Mouse (Mus musculus): ENCODE results near the gene Bcl11b.

Gene Bcl11b

DNA sequence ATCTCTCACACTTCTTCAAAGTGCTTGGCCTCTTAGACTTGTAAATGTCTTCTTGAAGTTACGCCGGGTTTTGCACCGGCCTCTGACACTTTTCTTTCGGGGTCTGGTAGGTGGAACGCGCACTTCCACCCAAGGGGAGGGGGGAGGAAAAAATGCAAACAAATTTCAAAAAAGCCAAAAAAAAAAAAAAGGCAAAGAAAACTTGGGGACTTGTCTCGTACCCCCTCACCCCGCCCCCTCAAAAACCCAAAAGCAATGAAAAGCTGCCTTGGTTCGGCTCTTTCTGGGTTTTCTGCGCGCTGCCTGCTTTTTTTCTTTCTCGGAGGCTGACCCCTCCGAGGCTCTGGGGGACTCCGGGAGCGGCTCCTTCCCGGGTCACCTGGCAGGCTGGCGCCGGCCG is at the start of gene Bcl11b:
TSS of gene Bcl11b (minus strand) at position 120 of the 400 bp plus-strand sequence.
- in situ Hi-C loops (cut with MboI, MseI), result loop anchor here in 1 of 2 experiments (10.0 kb wide), 1 partner anchor 219 kb away; no protein-coding TSS in a partner anchor

DNA sequence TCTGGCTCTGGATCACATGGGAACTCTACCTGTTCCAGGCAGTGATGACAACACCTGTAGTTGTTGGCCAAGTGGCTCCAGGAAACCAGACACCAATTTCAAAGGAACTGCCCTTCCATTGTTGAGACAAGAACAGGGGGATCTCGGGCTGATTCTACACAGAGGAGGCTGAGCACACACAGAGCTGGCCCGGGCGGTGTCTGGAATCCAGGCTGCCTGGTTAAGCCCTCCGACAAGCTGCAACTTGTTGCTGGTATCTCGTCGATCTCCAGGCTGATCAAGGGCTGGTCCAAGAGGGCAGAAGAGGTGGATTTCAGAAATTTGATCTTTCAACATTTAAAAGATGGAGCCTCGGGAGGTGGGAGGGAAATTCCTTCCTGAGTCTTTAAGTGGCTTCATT is 47.6 kb upstream of the Bcl11b start:
- in situ Hi-C loops (cut with MboI, MseI), result no loop called here

DNA sequence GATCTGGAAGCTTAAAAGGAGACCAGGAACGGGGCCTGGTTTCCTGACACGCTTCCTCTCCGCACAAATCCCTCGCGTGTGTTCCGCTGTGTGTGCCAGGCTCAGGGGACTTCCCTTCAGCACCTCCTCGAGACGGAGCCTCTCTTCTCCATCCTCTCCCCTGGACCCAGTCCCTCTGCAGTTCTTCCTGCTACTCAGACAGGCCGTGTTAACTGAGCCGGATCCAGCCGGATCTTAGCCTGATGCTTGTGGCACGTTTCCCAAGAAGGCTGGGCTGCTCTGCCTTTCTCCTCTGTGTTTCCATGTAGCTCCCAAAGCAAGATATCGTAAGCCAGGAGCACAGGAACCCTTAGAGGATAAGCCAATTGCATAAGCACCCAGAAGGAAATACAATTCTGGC is 46.2 kb upstream of the Bcl11b start:
- in situ Hi-C loops (cut with MboI, MseI), result loop anchor here (5.0 to 10.0 kb wide), 2 partner anchors 68 to 1655 kb away; no protein-coding TSS in a partner anchor

DNA sequence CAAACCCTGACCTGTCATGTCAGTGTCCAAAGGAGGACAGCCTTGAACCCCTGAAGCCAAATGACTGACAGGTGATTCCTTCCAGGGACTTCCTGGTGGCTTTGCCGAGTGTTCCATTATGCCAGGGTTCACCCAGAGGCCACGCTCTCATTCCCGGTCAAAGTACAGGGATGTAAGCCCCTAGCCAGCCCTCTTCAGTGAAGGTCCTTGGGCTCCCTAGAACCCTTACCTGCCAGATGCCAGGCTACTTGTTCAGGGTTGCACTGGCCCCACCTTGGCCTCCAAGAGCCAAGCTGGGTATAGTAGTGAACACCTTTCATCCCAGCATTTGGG is 38.8 kb upstream of the Bcl11b start:
- in situ Hi-C loops (cut with MboI, MseI), result loop anchor here in 1 of 2 experiments (5.0 to 10.0 kb wide), 2 partner anchors 75 to 1647 kb away; no protein-coding TSS in a partner anchor

DNA sequence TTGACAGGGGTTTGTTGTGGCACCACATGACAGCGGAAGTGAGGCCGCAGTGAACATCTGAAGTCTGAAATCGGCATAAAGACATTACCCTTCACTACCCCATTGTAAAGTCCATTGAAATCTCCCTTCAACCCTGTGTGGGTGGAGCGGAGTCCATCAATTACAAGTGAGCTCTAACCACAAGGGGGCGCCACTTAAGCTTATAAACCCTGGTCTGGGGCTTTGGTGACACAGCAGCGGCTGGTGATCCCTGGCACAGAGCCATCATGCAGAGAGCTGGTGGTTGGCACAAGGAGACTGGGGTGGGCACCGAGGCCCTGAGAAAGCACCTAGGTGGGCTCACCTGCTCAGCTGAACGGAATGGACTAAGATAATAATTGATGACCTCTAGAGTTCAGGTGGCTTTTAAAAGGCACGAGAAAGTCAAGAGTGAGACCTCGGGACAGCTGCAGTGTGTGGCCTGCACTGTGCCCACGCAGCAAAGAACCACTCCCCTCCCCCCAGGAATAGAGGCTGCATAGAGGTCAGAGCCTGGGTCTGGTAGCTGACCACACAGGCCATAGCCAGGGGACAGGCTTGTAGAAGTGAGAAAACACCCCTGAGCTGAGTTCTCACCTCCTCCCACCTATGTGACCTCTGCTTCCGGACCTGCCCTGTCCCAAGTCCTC is 38.3 kb upstream of the Bcl11b start:
- in situ Hi-C loops (cut with MboI, MseI), result loop anchor here in 1 of 2 experiments (5.0 to 10.0 kb wide), 2 partner anchors 76 to 1647 kb away; no protein-coding TSS in a partner anchor

DNA sequence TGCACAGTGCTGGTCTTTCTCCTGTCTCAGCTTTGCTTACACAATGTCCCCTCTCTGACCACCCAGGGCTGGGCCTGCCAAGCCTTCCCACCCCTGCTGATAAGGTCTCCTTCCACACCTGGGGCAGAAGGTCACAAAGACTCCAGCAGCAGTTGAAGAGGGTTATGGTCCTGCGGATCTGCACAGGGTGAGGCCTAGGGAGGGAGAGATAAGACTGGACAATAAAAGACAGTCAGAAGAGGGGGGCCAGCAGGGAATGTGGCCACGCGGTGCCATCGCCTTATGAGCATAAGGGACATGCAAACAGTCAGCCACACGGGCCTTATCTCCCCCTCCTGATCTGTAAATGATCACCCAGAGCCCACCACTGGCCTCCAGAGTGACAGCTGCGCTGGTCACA is 34.0 kb upstream of the Bcl11b start:
- in situ Hi-C loops (cut with MboI, MseI), result no loop called here

DNA sequence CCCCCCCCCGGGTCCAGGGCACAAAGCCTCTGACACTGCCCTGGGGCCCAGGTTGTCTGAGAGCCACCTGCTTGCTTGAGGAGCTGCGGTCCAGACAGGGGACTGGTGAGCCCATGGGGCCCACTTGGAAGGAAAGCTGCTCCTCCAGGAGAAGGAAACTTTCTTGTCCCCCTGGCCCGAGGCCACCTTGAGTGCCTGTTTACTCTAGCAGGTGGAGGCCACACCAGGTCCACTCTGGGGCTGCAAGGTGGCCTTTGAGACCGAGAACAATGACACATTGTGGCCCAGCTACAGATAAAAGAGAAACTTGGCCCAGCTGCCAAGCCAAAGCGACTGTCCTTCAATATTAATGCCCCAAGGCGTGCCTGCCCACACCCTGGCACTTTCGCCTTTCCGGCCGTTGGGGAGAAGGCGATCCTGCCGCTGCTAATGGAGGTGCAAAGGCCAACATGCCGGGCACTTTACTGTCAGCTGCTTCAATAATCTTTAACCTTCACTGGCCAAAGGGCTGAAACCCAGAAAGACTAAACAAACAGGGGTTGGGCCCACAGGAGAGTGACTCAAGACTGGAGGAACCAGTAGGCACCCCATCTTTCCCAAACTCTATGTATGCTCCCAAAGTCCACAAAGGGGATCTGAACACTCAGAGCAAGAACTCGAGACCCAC is 32.1 kb upstream of the Bcl11b start:
- in situ Hi-C loops (cut with MboI, MseI), result no loop called here

DNA sequence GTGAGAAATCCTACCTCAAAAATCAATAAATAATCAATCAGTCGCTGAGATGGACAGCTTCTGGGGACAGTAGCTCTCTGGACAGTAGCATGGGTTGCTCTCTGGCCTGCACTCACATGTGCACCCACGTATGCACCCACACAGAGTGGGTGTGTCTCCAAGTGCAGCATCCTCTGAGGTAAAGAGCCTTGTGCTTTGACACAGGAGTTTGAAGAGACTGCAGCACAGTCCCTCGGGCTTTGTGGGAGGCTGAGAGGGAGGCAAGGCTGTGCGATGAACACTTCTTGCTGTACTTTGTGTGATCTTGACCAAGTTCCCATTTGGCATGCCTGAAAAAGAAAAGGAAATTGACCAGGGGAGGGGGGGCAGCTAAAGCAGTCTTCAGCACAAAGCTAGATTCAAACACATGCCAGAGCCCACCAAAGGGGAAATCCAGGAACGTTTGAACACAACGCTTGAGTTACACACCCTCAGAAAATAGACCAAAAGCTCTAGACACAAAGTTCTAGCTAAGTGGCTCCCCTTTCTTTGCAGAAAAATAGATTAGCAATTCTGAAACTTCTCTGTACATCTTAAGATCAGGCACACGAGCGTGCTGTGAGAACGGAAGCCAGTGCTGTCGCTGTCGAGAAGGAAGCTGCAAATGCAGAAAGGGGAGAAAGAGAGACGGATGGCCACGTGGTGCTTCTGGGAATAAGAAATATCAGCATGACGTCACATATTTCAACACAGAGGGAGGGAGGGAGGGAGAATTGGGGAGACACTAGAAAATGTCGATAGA is 19.6 kb upstream of the Bcl11b start:
- in situ Hi-C loops (cut with MboI, MseI), result no loop called here

DNA sequence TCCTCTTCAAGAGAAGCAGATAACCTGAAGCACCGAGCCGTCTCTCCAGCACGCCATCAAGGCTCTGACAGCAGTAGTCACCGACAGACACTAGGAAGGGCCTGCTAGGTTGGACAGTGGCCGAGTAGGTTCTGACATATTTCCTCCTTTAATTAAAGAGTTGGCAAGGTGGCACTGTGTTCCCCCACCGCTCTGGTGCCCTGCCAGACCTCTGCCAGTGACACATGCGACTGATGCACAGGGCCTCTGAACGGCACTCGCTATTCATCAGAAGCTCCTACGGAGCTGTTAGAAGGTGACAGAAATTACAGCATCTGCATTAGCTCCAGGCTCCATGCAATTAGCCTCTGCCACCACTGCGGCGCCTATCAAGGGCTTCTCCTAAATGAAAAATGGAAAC is 8.6 kb upstream of the Bcl11b start:
- in situ Hi-C loops (cut with MboI, MseI), result loop anchor here in 1 of 2 experiments (10.0 kb wide), 1 partner anchor 113 kb away; no protein-coding TSS in a partner anchor

DNA sequence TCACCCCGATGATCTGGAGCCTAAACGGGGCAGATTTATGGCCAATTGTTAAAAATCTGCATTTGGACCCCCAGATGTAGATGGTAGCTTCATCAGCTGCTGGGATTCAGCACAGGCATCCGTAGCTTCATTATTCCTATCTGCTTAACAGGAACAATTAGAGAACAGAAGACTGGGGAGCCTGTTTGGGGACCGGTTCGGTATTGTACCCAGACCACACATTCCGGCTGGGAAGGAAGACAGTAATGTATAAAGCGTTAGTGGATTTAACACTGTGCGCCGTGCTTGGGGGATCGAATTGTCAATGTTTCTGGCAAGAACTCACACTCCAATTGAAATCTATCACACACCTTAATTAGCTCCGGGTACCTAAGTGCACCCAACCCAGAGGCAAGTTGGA is 6.9 kb upstream of the Bcl11b start:
- in situ Hi-C loops (cut with MboI, MseI), result loop anchor here in 1 of 2 experiments (10.0 kb wide), 1 partner anchor 114 kb away; no protein-coding TSS in a partner anchor

DNA sequence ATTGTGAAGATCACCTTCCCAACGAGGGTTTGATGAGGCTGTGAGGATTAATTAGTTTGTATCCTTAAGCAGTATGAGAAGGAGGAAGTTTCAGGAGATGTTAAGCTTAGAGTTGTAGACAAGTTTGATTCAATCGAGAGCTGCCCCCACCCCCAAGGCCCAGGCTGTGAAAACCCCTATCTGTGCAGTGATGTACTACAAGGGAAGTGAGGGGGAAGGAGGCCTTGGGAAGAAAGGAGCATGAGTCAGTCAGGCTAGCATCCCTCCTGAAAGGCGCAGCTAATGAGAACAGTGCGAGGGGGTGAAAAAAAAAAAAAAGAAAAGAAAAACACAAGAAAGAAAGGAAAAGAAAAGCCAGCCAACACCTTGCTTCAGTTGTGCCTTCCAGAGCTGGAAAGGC is 5.8 kb upstream of the Bcl11b start:
- in situ Hi-C loops (cut with MboI, MseI), result loop anchor here in 1 of 2 experiments (5.0 to 10.0 kb wide), 2 partner anchors 224 to 357 kb away; no protein-coding TSS in a partner anchor

DNA sequence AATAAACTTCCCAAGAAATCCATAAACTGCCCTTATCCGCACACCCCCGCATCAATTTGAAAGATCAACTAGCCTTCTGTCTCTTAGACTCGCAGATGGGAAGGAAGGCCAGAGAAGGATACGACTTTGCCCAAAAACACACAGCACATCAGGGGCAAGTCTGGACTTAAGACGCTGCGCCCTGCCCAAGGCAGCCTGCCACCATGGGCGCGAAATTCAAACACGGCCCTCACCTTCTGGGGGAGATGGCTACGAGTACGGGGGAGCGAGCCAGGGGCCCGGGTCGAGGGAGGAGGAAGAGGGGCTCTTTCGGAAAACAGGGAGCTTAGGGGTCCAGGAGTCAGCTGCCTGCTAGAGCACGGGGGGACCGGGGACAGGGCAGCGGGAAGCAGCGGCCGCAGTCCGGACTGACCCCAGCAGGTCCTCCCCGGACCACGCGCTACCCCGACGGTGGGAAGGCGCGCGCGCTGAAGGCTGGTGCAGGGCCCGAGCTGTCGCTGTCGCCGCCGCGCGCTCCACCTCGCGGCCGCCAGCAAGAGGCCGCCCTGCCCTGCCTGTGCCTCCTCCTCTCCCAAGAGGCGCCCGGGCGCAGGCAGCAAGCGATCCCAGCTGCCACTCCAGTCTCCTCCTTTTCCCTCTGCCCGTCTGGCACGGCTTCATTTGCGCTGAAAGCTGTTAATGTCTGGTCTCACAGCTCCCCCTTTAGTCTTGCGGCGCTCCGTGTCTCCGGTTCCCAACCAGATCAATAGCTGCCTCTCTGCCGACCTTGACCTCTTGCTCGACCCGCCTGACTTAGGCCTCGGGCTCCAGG is 2.6 kb upstream of the Bcl11b start:
- in situ Hi-C loops (cut with MboI, MseI), result loop anchor here in 1 of 2 experiments (5.0 to 10.0 kb wide), 2 partner anchors 221 to 354 kb away; no protein-coding TSS in a partner anchor

DNA sequence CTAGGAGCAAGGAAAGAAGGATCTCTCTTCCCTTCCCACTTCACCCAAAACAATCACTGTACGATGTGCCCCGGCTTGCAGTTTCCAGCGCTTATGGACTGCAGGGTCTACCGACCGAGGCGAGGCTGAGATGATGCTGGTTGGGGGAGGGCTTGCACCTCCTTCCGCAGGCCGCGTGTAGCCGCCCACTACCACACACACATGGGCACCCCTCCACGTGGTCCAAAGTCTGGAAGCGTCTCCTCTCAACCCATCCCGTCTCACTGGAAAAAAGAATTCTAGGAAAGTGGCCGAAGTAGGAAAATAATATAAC is 2.0 kb upstream of the Bcl11b start:
- in situ Hi-C loops (cut with MboI, MseI), result loop anchor here in 1 of 2 experiments (5.0 to 10.0 kb wide), 2 partner anchors 221 to 353 kb away; no protein-coding TSS in a partner anchor

DNA sequence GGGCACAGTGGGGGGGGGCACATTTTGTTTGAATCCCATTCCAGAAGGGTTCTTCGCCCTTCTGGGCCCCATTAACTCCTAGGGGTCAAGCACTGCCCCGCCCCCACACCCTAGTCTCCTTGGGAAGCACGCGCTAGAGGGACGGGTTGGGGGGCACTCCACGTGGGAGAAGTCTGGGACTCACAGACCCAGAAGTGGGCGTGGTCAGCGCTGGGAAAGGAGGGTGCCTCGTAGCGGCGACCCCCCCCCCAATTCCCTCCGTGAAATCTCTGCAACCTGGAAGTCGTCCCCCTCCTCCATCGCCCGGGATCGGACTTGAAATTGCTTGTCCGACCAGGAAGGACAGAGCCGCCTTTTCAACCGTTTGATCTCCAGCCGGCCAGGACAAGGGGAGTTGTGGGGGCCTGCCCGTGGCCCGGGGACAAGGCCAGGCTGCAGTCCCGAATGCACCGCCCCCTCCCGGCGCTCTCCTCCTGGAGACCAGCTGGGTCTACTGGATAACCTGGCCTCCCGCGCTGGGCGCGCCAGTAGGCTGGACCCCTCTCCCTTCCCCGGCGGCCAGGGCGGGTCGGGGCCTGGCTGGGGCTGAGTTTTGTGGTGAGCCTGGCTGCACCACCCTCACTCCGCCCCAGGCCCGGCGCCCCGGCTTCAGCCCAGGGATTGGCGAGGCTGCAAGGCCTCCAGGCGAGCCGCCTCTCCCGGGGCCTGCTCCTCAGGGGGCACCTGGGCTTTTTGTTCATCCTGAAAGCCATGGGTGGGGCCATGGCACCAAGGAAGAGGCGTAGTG is 1.5 kb upstream of the Bcl11b start:
- in situ Hi-C loops (cut with MboI, MseI), result loop anchor here in 1 of 2 experiments (5.0 to 10.0 kb wide), 2 partner anchors 220 to 353 kb away; no protein-coding TSS in a partner anchor

DNA sequence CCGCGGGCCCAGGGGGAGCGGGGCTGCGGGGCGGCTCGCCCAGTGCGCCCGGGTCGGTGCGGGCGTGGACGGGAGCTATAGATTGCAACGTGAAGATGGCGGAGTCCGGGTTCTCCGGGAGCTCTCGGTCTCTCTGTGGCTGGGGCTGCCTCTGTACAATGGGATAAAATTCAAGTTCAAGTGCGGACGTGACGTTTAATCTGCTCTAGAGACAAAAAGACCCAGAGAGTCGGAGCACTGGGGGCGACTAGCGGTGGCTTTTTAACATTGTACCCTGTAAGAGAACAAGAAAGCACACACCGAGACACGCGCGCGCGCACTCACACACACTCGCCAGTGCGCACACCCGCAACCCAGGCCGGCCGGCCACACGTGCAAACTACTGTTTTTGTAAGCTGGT is 526 bp upstream of the Bcl11b start:
- in situ Hi-C loops (cut with MboI, MseI), result loop anchor here in 1 of 2 experiments (10.0 kb wide), 1 partner anchor 219 kb away; no protein-coding TSS in a partner anchor

DNA sequence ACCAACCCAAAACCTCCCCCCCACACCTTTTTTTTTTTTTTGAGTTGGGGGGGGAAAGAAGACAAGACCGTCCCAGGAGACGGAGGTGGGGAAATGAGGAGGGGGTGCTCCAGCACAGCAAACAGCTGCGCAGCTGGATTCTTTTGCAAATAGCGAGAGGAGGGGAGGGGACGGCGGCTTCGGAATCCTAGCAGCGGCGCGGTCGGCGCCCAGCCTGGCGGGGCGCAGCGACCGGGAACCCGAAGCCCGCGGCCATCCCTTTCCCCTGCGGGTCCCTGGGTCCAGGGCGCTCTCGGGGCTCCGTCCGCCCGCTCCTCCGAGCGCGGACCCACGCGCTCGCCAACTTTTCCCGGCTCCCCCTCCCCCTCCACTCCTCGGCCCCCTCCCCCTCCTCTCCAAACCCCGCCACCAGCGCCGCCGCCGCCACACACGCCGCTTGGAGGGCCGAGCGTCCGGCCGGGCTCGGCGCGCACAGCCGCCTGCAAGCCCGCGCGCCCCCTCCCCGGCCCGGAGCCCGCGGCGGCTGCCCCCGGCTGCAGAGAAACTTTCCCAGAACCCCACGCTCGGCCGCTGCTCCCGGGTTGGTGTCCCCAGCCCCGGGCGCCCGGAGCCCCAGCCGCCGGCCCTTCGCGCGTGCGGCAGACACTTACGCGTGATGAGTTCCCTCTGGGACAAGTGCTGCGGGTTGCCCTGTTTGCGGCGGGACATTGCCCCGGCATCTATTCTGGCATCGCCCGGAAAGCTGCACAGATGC is 789 bp downstream of the Bcl11b start:
- in situ Hi-C loops (cut with MboI, MseI), result loop anchor here in 1 of 2 experiments (10.0 kb wide), 1 partner anchor 218 kb away; no protein-coding TSS in a partner anchor

DNA sequence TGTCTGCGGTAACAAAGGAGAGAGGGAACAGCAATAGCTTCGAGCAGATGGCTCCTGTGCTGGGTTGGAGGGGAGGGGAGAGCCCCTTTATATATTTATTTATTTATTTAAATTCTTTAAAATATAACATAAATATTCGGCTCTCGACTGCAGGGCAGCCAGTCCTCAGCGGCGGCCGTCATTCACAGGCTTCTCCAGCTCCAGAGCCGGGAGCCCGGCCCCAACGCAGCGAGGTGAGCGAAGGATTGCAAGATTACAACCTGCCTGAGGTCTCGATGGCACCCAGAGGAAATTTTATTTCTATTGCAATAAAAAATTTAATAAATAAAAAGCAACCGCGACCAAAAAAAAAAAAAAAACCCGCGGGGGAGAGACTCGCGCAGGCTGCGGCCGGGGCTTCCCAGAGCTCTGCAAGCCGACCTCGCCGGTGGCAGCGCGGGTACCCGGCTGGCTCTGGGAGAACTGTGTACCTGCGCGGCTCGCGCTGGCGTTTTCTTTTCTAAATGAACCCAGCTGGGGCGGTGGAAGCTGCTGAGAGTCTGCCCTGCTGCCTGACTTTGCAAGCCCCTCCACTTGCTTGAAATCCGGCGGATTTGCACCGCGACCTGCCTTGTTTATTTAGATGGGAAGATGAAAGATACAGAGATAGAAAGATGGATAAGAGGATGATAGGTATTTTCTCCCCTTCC is 1.6 kb downstream of the Bcl11b start:
- in situ Hi-C loops (cut with MboI, MseI), result loop anchor here in 1 of 2 experiments (10.0 kb wide), 1 partner anchor 217 kb away; no protein-coding TSS in a partner anchor

DNA sequence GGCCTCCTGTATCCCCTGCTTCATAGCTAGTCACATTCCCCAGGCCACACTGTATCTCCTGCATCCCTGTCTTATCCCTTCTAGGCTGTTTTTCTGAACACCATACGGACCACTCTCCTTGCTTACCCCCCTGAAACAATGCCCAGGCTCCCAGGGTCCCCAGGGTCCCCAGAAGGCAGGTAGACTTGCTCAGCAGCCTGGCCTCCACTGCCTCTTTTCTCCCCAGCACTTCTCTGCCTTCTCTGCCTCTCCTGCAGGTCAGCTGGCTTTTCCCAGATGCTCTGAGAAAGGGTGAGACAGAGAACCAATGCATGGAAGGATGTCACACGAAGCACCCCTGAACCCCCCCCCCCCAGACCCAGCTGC is 2.7 kb downstream of the Bcl11b start:
- in situ Hi-C loops (cut with MboI, MseI), result loop anchor here in 1 of 2 experiments (10.0 kb wide), 1 partner anchor 216 kb away; no protein-coding TSS in a partner anchor

Data from T-helper 17 cell (primary cell).